Mouse (Mus musculus) olfactory bulb, adult 2 months (tissue): ENCODE data around the gene Fmr1. TPM values are rescaled to one million over a fixed set of nuclear protein-coding genes. Genes with fewer than 3 reads are reported as not detected.
A peak's percentile ranks its signal among the peaks of the same experiment; 100 is the strongest.
"Not testable (repeated sequence)": the region's sequence is repeated elsewhere in the genome, so short reads cannot be mapped to it uniquely, and the experiment has no call there.

Source experiments
- H3K27ac ChIP-seq: fragments of 200-500 bp; 2 replicates; pipeline ENCODE4 v1.5.1; 2012; ENCODE audit warnings: low read depth, low read length; ENCODE audit not compliant: insufficient read depth
- H3K4me1 ChIP-seq: fragments of 200-500 bp; 2 replicates; pipeline ENCODE4 v1.6.1; 2012; ENCODE audit warnings: low read length; ENCODE audit not compliant: control insufficient read depth, insufficient read depth
- H3K4me3 ChIP-seq: fragments of 200-500 bp; 2 replicates; pipeline ENCODE4 v1.5.1; 2012; ENCODE audit warnings: mild to moderate bottlenecking, low read depth, low read length, moderate library complexity; ENCODE audit not compliant: insufficient read depth
- CTCF ChIP-seq: fragments of 200-500 bp; IDR thresholded peaks from 2 replicates; pipeline ENCODE4 v1.5.1; 2012; ENCODE audit warnings: low read depth, mild to moderate bottlenecking, low read length, moderate library complexity; ENCODE audit not compliant: insufficient read depth
- POLR2A ChIP-seq: fragments of 200-500 bp; IDR thresholded peaks from 2 replicates; pipeline ENCODE4 v1.6.1; 2012; ENCODE audit warnings: mild to moderate bottlenecking, low read depth, low read length, moderate library complexity; ENCODE audit not compliant: insufficient read depth
- WGBS: fragments of 180-500 bp; shearing (Covaris S2); methylation state at CpG from one replicate; pipeline ENCODE4 v1.1.7; 2018; 5-methylcytosine and 5-hydroxymethylcytosine counted together
- polyA plus RNA-seq: library from polyadenylated mRNA; stranded (reverse); fragments of >200 nt; gene quantifications from 2 replicates; pipeline ENCODE4 v1.2.4, GENCODE M21; 2012; ENCODE audit warnings: low replicate concordance; ENCODE audit not compliant: missing spikeins, insufficient read depth, insufficient read length

The Fmr1 gene
- polyA plus RNA-seq, result 112 TPM in 1 of 2 replicates, not detected in the other

GRCm38 (mm10) chrX:68678333-68678740 lies at the start of gene Fmr1:
TSS of gene Fmr1 (plus strand) at chrX:68678541.
- TF ChIP-seq CTCF (no peak), POLR2A (peak; percentile 81)
- WGBS, result 12% methylated on average over 48 of the region's 49 CpGs
- H3K4me1 ChIP-seq, result no peaks in the 10 kb centered on the region; the same call in 1 of the 2 replicates
- H3K27ac ChIP-seq, result peak within 1 kb of the TSS; percentile 73
- peak within 1 kb of the TSS; percentile 92 for H3K4me3 ChIP-seq

DNA sequence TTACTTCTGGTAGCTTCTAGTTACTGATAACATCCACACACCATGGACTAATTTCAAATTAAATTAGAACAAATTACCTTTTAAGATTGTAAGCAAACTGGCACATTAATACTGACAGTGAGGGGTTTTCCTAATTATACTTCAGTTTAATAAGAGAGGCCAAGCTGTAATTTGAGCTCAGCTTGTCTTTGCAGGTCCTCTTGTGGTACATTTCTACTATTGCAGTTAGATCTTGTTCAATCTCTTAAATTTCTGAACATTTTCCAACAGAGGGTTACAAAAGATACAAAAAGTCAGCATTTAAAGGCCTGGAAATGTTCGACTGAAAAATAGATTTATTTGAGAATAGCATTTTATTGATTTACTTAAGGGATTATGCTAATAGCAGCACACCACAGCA lies 36.7 kb upstream of the Fmr1 start:
- H3K4me3 ChIP-seq, result no peak overlapping the region
- no peak overlapping the region for H3K27ac ChIP-seq
- WGBS, result 42% methylated on average over 1 of the region's 1 CpGs
- no peak for TF ChIP-seq CTCF
- TF ChIP-seq POLR2A, result no peak
- no peaks in the 10 kb centered on the region for H3K4me1 ChIP-seq

DNA sequence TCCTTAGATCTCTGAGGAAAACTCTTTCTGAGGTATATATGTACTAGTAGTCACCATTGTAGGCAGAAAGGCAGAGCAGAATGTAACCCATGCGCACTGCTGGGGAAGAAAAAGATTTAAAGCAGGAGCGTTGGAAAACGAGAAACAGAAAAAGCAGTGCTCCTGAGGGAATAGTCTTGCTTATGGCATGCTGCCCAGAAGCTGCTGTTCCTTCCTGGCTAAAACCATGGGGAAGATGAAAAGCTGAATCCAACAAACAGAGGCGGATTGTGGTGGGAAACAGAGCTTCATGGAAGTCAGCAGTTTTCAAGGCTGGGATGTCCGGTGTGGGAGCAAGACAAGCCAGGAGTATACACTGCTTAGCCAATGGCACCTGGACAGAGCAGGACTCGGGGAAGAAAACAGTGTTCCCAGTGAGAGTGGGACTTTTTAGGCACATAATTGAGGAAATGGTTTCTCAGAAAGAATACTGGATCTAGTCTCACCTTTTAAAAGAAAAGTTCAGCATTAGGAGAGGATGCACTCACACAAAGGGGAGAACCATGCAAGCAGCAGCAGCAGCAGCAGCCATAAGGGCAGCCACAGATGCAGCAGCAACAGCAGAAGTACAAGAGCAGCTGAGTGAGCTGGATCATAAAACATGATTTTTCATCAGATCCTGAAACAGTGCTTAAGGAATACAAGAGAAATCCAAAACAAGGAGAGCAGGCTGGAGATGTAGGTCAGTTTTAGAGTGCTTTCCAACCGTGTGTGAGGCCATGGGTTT lies 33.0 kb upstream of the Fmr1 start:
- 33% methylated on average over 7 of the region's 7 CpGs for WGBS
- no peak for TF ChIP-seq POLR2A
- TF ChIP-seq CTCF, result no peak
- Histone ChIP-seq H3K4me1 (no peaks in the 10 kb centered on the region), H3K4me3 (no peak overlapping the region), H3K27ac (no peak overlapping the region)

DNA sequence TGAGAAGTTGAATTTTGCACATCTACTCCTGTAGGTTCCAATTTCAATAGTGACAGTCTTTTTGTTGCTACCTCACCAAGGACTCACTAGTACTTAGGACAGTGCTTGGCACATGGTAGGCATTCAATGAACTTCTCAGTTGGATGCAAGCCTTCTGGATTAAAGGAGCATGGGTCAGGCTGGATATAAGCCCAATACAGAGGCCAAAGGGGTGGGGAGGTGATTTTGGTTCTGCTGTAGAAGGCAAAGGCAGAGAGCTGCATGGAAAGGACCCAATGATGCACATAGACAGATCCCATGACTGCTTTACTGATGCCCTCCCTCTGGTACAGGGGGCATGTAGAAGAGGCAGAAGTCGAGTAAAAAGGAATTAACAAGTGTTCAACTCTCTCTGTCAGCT lies 833 bp upstream of the Fmr1 start:
- TF ChIP-seq CTCF, result no peak
- no peak for TF ChIP-seq POLR2A
- no peak overlapping the region for H3K27ac ChIP-seq
- WGBS, result 38% methylated on average over 1 of the region's 1 CpGs
- H3K4me1 ChIP-seq, result no peaks in the 10 kb centered on the region; the same call in 1 of the 2 replicates
- no peak overlapping the region for H3K4me3 ChIP-seq

- Histone ChIP-seq H3K4me1 (no peaks in the 10 kb centered on the region; the same call in 1 of the 2 replicates), H3K4me3 (peak overlapping the region; percentile 92), H3K27ac (peak overlapping the region; percentile 73)
- 16% methylated on average over 46 of the region's 67 CpGs for WGBS
- no peak for TF ChIP-seq POLR2A
- no peak for TF ChIP-seq CTCF
These were observed 610 bp downstream of the Fmr1 start for GRCm38 (mm10) chrX:68678815-68679486.

DNA sequence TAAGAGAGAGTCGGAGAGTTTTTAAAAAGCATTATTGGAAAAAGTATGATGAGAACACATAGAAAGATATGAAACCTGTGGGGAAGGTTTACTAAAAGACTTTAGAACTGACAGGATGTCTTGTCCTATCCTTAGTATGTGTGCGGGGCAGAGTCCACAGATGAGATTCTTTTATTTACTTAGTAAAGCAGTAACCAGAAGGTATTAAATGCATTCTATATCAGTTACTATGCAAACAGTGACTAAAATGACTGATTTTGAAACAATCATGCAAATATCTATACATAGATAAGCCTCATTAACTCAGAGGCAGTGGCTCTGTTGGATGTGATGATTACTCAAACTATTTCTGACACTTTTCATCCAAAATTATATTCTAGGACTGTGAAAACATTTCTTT lies 6.4 kb downstream of the Fmr1 start:
- WGBS, result 93% methylated on average over 2 of the region's 2 CpGs
- H3K4me3 ChIP-seq, result no peak overlapping the region
- no peak overlapping the region for H3K27ac ChIP-seq
- TF ChIP-seq POLR2A (no peak), CTCF (no peak)
- no peaks in the 10 kb centered on the region for H3K4me1 ChIP-seq

DNA sequence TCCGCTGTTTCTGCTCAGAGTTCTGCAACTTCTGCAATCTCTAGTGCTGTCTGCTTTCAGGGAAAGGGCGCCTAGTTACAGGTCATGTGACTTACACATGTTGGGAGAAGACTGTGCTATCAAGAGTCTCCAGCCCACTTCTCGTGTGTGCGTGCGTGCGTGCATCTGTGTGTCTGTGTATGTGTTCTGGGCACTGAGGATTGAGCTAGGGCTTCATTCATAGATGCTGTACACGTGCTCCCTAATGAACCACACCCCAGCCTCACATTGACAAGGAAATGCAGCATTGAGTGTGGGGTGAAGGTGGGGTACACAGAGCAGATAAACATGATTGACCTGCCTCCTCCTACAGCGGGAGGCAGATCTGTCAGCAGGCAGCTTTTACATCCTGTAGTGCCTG lies 13.6 kb downstream of the Fmr1 start:
- WGBS, result 90% methylated on average over 8 of the region's 8 CpGs
- H3K4me3 ChIP-seq, H3K4me1 ChIP-seq, H3K27ac ChIP-seq: not testable (repeated sequence)

- Histone ChIP-seq H3K4me3 (no peak overlapping the region), H3K27ac (no peak overlapping the region), H3K4me1 (no peaks in the 10 kb centered on the region)
- WGBS, result 50% methylated on average over 1 of the region's 1 CpGs
- TF ChIP-seq POLR2A, result no peak
- no peak for TF ChIP-seq CTCF
These were observed 58.6 kb downstream of the Fmr1 start for GRCm38 (mm10) chrX:68736902-68737301.

GRCm38 (mm10) chrX:68740088-68740487 lies 61.7 kb downstream of the Fmr1 start:
- 42% methylated on average over 2 of the region's 2 CpGs for WGBS
- TF ChIP-seq CTCF, result no peak
- no peak for TF ChIP-seq POLR2A
- no peak overlapping the region for H3K4me3 ChIP-seq
- H3K4me1 ChIP-seq, result no peaks in the 10 kb centered on the region
- no peak overlapping the region for H3K27ac ChIP-seq

GRCm38 (mm10) chrX:68761606-68762005 lies 83.3 kb downstream of the Fmr1 start, which contains the start of gene Fmr1nb:
TSS of gene Fmr1nb (plus strand) at chrX:68761839.
- WGBS, result 86% methylated on average over 15 of the region's 15 CpGs
- Histone ChIP-seq H3K27ac (no peak within 1 kb of the TSS), H3K4me3 (no peak within 1 kb of the TSS), H3K4me1 (no peaks in the 10 kb centered on the region)
- TF ChIP-seq CTCF (no peak), POLR2A (no peak)

Other genes starting within 250 kb of the Fmr1 start
- gene Fmr1nb, start 83.3 kb downstream of the Fmr1 start, polyA plus RNA-seq, result not detected in 2 replicates
- gene Gm14698, start 142.6 kb downstream of the Fmr1 start, polyA plus RNA-seq, result not detected in 2 replicates
- not detected in 2 replicates for gene Gm6812, start 214.5 kb downstream of the Fmr1 start, polyA plus RNA-seq